Comparison of ENCODE assay signal across 7 mouse cellular contexts in genomic region chr11:69266253-69266652, GRCm38 (mm10). TPM values are rescaled to one million over a fixed set of nuclear protein-coding genes. Genes with fewer than 3 reads are reported as not detected.
DNase-seq lines count a peak whose midpoint lies in the region; ATAC-seq lines count a peak whose summit lies in the region.

No protein-coding gene starts in this region.

- peak; percentile 61; the same call in 1 of the 2 replicates for ATAC-seq in heart, embryonic 13.5 days (ENCODE audit: extremely low read depth, insufficient number of reproducible peaks, low FRiP score, low TSS enrichment)
- ATAC-seq in midbrain, embryonic 16.5 days, result peak; percentile 89

- H3K4me1 ChIP-seq in embryonic facial prominence, embryonic 10.5 days, result peaks cover 14% of the 10 kb centered on the region
- peaks cover 20% of the 10 kb centered on the region for H3K4me1 ChIP-seq in heart, embryonic 13.5 days
- peaks cover 14% of the 10 kb centered on the region for H3K4me1 ChIP-seq in midbrain, embryonic 16.5 days (ENCODE audit: control insufficient read depth, insufficient read depth, low read length)

- WGBS in embryonic facial prominence, embryonic 10.5 days, result 25% methylated on average over 10 of the region's 10 CpGs
- WGBS in heart, embryonic 13.5 days, result 11% methylated on average over 10 of the region's 10 CpGs
- 11% methylated on average over 10 of the region's 10 CpGs for WGBS in midbrain, embryonic 16.5 days

- no peak overlapping the region for H3K27ac ChIP-seq in embryonic facial prominence, embryonic 10.5 days (replicated peaks)
- peak overlapping the region; percentile 80 for H3K27ac ChIP-seq in heart, embryonic 13.5 days (replicated peaks)
- H3K27ac ChIP-seq in midbrain, embryonic 16.5 days (ENCODE audit: low read length), result peak overlapping the region; percentile 78

- peak overlapping the region; percentile 64 for H3K4me2 ChIP-seq in heart, embryonic 13.5 days
- peak overlapping the region; percentile 44 for H3K4me2 ChIP-seq in midbrain, embryonic 16.5 days (ENCODE audit: low read length)

- H3K9me3 ChIP-seq in embryonic facial prominence, embryonic 10.5 days, result no peaks in the 10 kb centered on the region
- no peaks in the 10 kb centered on the region for H3K9me3 ChIP-seq in heart, embryonic 13.5 days
- H3K9me3 ChIP-seq in midbrain, embryonic 16.5 days (replicated peaks; ENCODE audit: control insufficient read depth, low read length, poor library complexity, severe bottlenecking), result no peaks in the 10 kb centered on the region

- peaks cover 29% of the 10 kb centered on the region for H3K27me3 ChIP-seq in embryonic facial prominence, embryonic 10.5 days (replicated peaks; ENCODE audit: low read depth, poor library complexity, severe bottlenecking)
- H3K27me3 ChIP-seq in heart, embryonic 13.5 days (replicated peaks), result peaks cover 24% of the 10 kb centered on the region
- H3K27me3 ChIP-seq in midbrain, embryonic 16.5 days (ENCODE audit: control insufficient read depth, insufficient read depth, low read depth, low read length), result no peaks in the 10 kb centered on the region

- no peaks in the 10 kb centered on the region for H3K36me3 ChIP-seq in embryonic facial prominence, embryonic 10.5 days (replicated peaks)
- H3K36me3 ChIP-seq in heart, embryonic 13.5 days, result no peaks in the 10 kb centered on the region
- no peaks in the 10 kb centered on the region for H3K36me3 ChIP-seq in midbrain, embryonic 16.5 days (ENCODE audit: control insufficient read depth, insufficient read depth, low read length)

- H3K4me3 ChIP-seq in embryonic facial prominence, embryonic 10.5 days, result no peak overlapping the region
- H3K4me3 ChIP-seq in heart, embryonic 13.5 days, result peak overlapping the region; percentile 38
- H3K4me3 ChIP-seq in midbrain, embryonic 16.5 days (ENCODE audit: low read depth, low read length), result 0 out of 2 replicates have a peak overlapping the region, but pooled peaks have one; percentile 15

- H3K9ac ChIP-seq in heart, embryonic 13.5 days, result peak overlapping the region; percentile 59; the same call in 1 of the 2 replicates
- peak overlapping the region; percentile 1; the same call in 1 of the 2 replicates for H3K9ac ChIP-seq in midbrain, embryonic 16.5 days (ENCODE audit: low read depth, low read length)

- DNase-seq in 416B (ENCODE audit: low read depth), result peak; percentile 18
- peak; percentile 21 to 47 for DNase-seq in CD8-positive naive resting alpha-beta T cell, adult 2 months (ENCODE audit: low read depth in 2 of 2, low spot score in 2 of 2)
- DNase-seq in embryonic facial prominence, embryonic 10.5 days (ENCODE audit: low spot score), result peak; percentile 16
- peak; percentile 90 for DNase-seq in layer of hippocampus, adult 9-11 months
- DNase-seq in thymus, postnatal 14 days, result peak; percentile 92

RNA-seq across cellular contexts. Expression of gene Gucy2e, which starts 29.4 kb away (rescaled TPM):
- polyA plus RNA-seq in embryonic facial prominence, embryonic 10.5 days (2016; fragmentation: Nextera tagmentation; extraction: Ambion mirVana), result not detected in 2 replicates
- polyA plus RNA-seq in heart, embryonic 13.5 days (2015; fragmentation: Nextera tagmentation; extraction: Ambion mirVana), result 0.06 and 0.12 TPM in 2 replicates
- polyA plus RNA-seq in midbrain, embryonic 16.5 days (2015; fragmentation: Nextera tagmentation; extraction: Ambion mirVana), result 0.51 and 0.67 TPM in 2 replicates

RNA-seq across cellular contexts. Expression of gene Cntrob, which starts 57.3 kb away (rescaled TPM):
- polyA plus RNA-seq in embryonic facial prominence, embryonic 10.5 days (2016; fragmentation: Nextera tagmentation; extraction: Ambion mirVana), result 34.1 and 37.3 TPM in 2 replicates
- 13.7 and 15.3 TPM in 2 replicates for polyA plus RNA-seq in heart, embryonic 13.5 days (2015; fragmentation: Nextera tagmentation; extraction: Ambion mirVana)
- polyA plus RNA-seq in midbrain, embryonic 16.5 days (2015; fragmentation: Nextera tagmentation; extraction: Ambion mirVana), result 19.2 and 21.7 TPM in 2 replicates

RNA-seq across cellular contexts. Expression of gene Trappc1, which starts 57.5 kb away (rescaled TPM):
- 152 and 159 TPM in 2 replicates for polyA plus RNA-seq in embryonic facial prominence, embryonic 10.5 days (2016; fragmentation: Nextera tagmentation; extraction: Ambion mirVana)
- polyA plus RNA-seq in heart, embryonic 13.5 days (2015; fragmentation: Nextera tagmentation; extraction: Ambion mirVana), result 173 and 201 TPM in 2 replicates
- 173 and 179 TPM in 2 replicates for polyA plus RNA-seq in midbrain, embryonic 16.5 days (2015; fragmentation: Nextera tagmentation; extraction: Ambion mirVana)

RNA-seq across cellular contexts. Expression of gene Kcnab3, which starts 59.8 kb away (rescaled TPM):
- 0.75 and 1.1 TPM in 2 replicates for polyA plus RNA-seq in embryonic facial prominence, embryonic 10.5 days (2016; fragmentation: Nextera tagmentation; extraction: Ambion mirVana)
- polyA plus RNA-seq in heart, embryonic 13.5 days (2015; fragmentation: Nextera tagmentation; extraction: Ambion mirVana), result 0.48 and 0.85 TPM in 2 replicates
- 3.8 and 5.3 TPM in 2 replicates for polyA plus RNA-seq in midbrain, embryonic 16.5 days (2015; fragmentation: Nextera tagmentation; extraction: Ambion mirVana)

Comparison
In these comparisons a context has a peak if more than half of its experiments do, and no peak if none do; other contexts are left out.
1. DNase-seq: peak in every context shown above with its lines; median percentile 92 in thymus, postnatal 14 days; 90 in layer of hippocampus, adult 9-11 months; 34 in CD8-positive naive resting alpha-beta T cell, adult 2 months; 18 in 416B; 16 in embryonic facial prominence, embryonic 10.5 days.